Mouse (Mus musculus) cortical plate, adult 2 months (tissue): ENCODE measurements around the gene Bglap2.

ENCODE experiments used
- CTCF ChIP-seq: fragments of 200-500 bp; IDR thresholded peaks from 2 replicates; pipeline ENCODE4 v1.5.1; 2011; ENCODE audit warnings: mild to moderate bottlenecking, control low read depth, low read length; ENCODE audit not compliant: insufficient read depth; ENCODE audit errors: extremely low read depth
- POLR2A ChIP-seq: fragments of 200-500 bp; IDR thresholded peaks from 2 replicates; pipeline ENCODE4 v1.6.1; 2011; ENCODE audit warnings: mild to moderate bottlenecking, low read length, control low read depth; ENCODE audit not compliant: insufficient read depth; ENCODE audit errors: extremely low read depth

DNA sequence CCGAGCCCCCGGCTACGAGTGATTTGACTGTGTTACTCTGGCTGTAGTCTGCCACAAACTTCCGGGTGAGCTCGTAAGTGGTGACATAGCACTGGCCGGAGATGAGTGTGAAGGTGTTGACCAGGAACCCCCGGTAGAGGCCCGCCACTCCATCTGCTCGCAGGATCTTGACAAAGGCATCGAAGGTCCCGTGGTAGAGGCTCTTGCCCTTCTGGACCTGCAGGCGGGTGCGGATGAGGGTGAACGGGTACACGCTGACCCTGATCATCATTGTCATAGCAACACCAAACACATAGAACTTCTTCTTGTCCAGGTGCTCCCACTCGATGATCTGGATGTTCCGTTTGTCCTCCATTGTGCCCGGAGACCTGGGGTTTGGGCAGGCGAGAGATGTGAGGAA, 42.3 kb upstream of the Bglap2 start:
- no peak for TF ChIP-seq CTCF
- no peak for TF ChIP-seq POLR2A
